7 mouse cellular contexts compared by ENCODE assay signal in genomic region chr13:52305328-52305727, GRCm38 (mm10).
DNase-seq lines count a peak whose midpoint lies in the region; ATAC-seq and TF ChIP-seq lines count a peak whose summit lies in the region.
"Not testable (repeated sequence)": the region's sequence is repeated elsewhere in the genome, so short reads cannot be mapped to it uniquely, and the experiment has no call there.

No protein-coding gene starts in this region.

- peak; percentile 85 for TF ChIP-seq EP300 in CH12.LX (IDR thresholded peaks at IDR 0.05; ENCODE audit: low read length)
- not testable (repeated sequence) for TF ChIP-seq EP300 in stomach, postnatal 0 days (optimal IDR thresholded peaks at IDR 0.05)

- in situ Hi-C loops in CH12.LX (cut with MboI; ENCODE audit: low pct_ligation_motif_present, low pct_unique_long_range_greater_than_20kb, low sequenced_read_pairs); ES-E14 (cut with MboI; ENCODE audit: low sequenced_read_pairs in 2 of 2, unreplicated experiment in 2 of 2): not testable (repeated sequence)

- H3K27ac ChIP-seq in CH12.LX (ENCODE audit: insufficient read depth, low read depth) (peak overlapping the region; percentile 63), ES-E14 (ENCODE audit: insufficient read depth, low read depth, low read length, poor library complexity, severe bottlenecking) (0 out of 2 replicates have a peak overlapping the region, but pooled peaks have one; percentile 27)
- peak overlapping the region; percentile 16; the same call in 1 of the 2 replicates for H3K27ac ChIP-seq in embryonic fibroblast, embryonic 13.5 days (ENCODE audit: insufficient read depth, low read length)
- not testable (repeated sequence) for H3K27ac ChIP-seq in stomach, postnatal 0 days (replicated peaks)

- H3K4me1 ChIP-seq in CH12.LX (ENCODE audit: control insufficient read depth in 1 of 2, insufficient read depth in 2 of 2); ES-E14 (ENCODE audit: control insufficient read depth in 2 of 2, insufficient read depth in 2 of 2, low read length in 2 of 2, poor library complexity in 1 of 2); embryonic fibroblast, embryonic 13.5 days (ENCODE audit: control insufficient read depth, insufficient read depth, low read length); stomach, postnatal 0 days (replicated peaks; ENCODE audit: control insufficient read depth, insufficient read depth): not testable (repeated sequence)

- TF ChIP-seq CTCF in CH12.LX (conservative IDR thresholded peaks at IDR 0.05 in 1 of 2, IDR thresholded peaks at IDR 0.05 in 1 of 2; ENCODE audit: low read depth in 2 of 2, low read length in 2 of 2); embryonic fibroblast, embryonic 13.5 days (IDR thresholded peaks at IDR 0.05; ENCODE audit: borderline replicate concordance, insufficient read depth, low read length); stomach, postnatal 0 days (IDR thresholded peaks at IDR 0.05; ENCODE audit: low read depth): not testable (repeated sequence)

- not testable (repeated sequence) for H3K27me3 ChIP-seq in CH12.LX (replicated peaks); stomach, postnatal 0 days (ENCODE audit: control insufficient read depth, insufficient read depth, low read length)

- peaks cover 20% of the 10 kb centered on the region for H3K9me3 ChIP-seq in CH12.LX (replicated peaks; ENCODE audit: low read length)
- H3K9me3 ChIP-seq in ES-E14 (ENCODE audit: control insufficient read depth, insufficient read depth, low read depth, low read length); stomach, postnatal 0 days (ENCODE audit: control insufficient read depth, low read length): not testable (repeated sequence)

- not testable (repeated sequence) for TF ChIP-seq POLR2A in CH12.LX (IDR thresholded peaks at IDR 0.05; ENCODE audit: low read depth, low read length); embryonic fibroblast, embryonic 13.5 days (IDR thresholded peaks at IDR 0.05; ENCODE audit: low read depth, low read length)

- dilution Hi-C loops in CH12.LX (cut with MboI; ENCODE audit: extremely low pct_ligation_motif_present, extremely low pct_unique_long_range_greater_than_20kb, low sequenced_read_pairs): not testable (repeated sequence)

- not testable (repeated sequence) for H3K36me3 ChIP-seq in CH12.LX (replicated peaks in 1 of 2; ENCODE audit: control insufficient read depth in 1 of 2, insufficient read depth in 1 of 2, low read length in 1 of 2); ES-E14 (ENCODE audit: control insufficient read depth, insufficient read depth, low read length, poor library complexity, severe bottlenecking); stomach, postnatal 0 days (ENCODE audit: control insufficient read depth, insufficient read depth, low read length)

- not testable (repeated sequence) for H3K4me2 ChIP-seq in CH12.LX (ENCODE audit: insufficient read depth, low read depth, poor library complexity, severe bottlenecking); stomach, postnatal 0 days (replicated peaks; ENCODE audit: low read depth)

- H3K79me2 ChIP-seq in CH12.LX (replicated peaks; ENCODE audit: control insufficient read depth, extremely low read depth, insufficient read depth, poor library complexity, severe bottlenecking): not testable (repeated sequence)

- not testable (repeated sequence) for H3K9ac ChIP-seq in CH12.LX (ENCODE audit: insufficient read depth, low read depth); ES-E14 (ENCODE audit: insufficient read depth, low read depth, low read length, poor library complexity, severe bottlenecking); stomach, postnatal 0 days (ENCODE audit: low read length)

- 0 out of 2 replicates have a peak, but pooled peaks have one; percentile 45 for ATAC-seq in stomach, postnatal 0 days (ENCODE audit: low FRiP score, low TSS enrichment)

- not testable (repeated sequence) for TF ChIP-seq RAD21 in CH12.LX (IDR thresholded peaks at IDR 0.05; ENCODE audit: low read depth, low read length)

- H3K4me3 ChIP-seq in CH12.LX (replicated peaks in 1 of 3; ENCODE audit: low read depth in 2 of 3, low read length in 2 of 3, poor library complexity in 1 of 3); ES-E14 (ENCODE audit: insufficient read depth in 1 of 2, low read depth in 1 of 2, low read length in 2 of 2, poor library complexity in 1 of 2, severe bottlenecking in 1 of 2); embryonic fibroblast, embryonic 13.5 days (ENCODE audit: insufficient read depth, low read length); stomach, postnatal 0 days (ENCODE audit: low read depth, low read length): not testable (repeated sequence)

- DNase-seq in 416B (ENCODE audit: low read depth) (peak; percentile 45), CH12.LX (ENCODE audit: extremely low read depth) (peak; percentile 85), R1 (ENCODE audit: low read depth, low spot score) (peak; percentile 64)
- DNase-seq in ES-E14 (ENCODE audit: low read depth, low spot score); stomach, postnatal 0 days (ENCODE audit: low spot score): not testable (repeated sequence)
- DNase-seq in induced T-regulatory cell, adult 2 months (ENCODE audit: low read depth): peak; percentile 25

TF ChIP-seq in CH12.LX, 34 proteins besides CTCF, POLR2A, EP300 and RAD21:
- peak; percentile 94 for TF ChIP-seq ETS1 (conservative IDR thresholded peaks at IDR 0.05; ENCODE audit: low read depth, low read length)
- peak; percentile 98 for TF ChIP-seq JUND (conservative IDR thresholded peaks at IDR 0.05; ENCODE audit: low read depth, low read length)
- peak; percentile 99 for TF ChIP-seq MAFK (IDR thresholded peaks at IDR 0.05; ENCODE audit: insufficient replicate concordance, low read length)
- peak; percentile 73; the same call in 1 of the 2 replicates for TF ChIP-seq MEF2A (IDR thresholded peaks at IDR 0.05; ENCODE audit: borderline replicate concordance, low read depth, low read length)
- TF ChIP-seq JUN (IDR thresholded peaks at IDR 0.05; ENCODE audit: insufficient read depth, low read depth, low read length): peak; percentile 97
- peak; percentile 87 for TF ChIP-seq IRF4 (IDR thresholded peaks at IDR 0.05; ENCODE audit: low read depth, low read length)

TF ChIP-seq in ES-E14, 5 proteins besides CTCF, POLR2A, EP300 and RAD21:
- peak; percentile 97 for TF ChIP-seq MAFK (IDR thresholded peaks at IDR 0.05; ENCODE audit: insufficient read depth, low read depth, low read length)
